Mouse (Mus musculus) E14TG2a.4 (cell line): ENCODE data around the gene Atp2b1.

Source experiments
- H3K27me3 ChIP-seq: 2 replicates; pipeline ENCODE4 v1.6.1; 2014; ENCODE audit warnings: low read length, control low read depth; ENCODE audit not compliant: insufficient read depth
- H3K36me3 ChIP-seq: 2 replicates; pipeline ENCODE4 v1.6.1; 2014; ENCODE audit warnings: low read length, control low read depth; ENCODE audit not compliant: insufficient read depth
- H3K4me1 ChIP-seq: replicated peaks from 2 replicates; pipeline ENCODE4 v1.6.1; 2014; ENCODE audit warnings: low read depth, low read length, control low read depth
- H3K4me3 ChIP-seq: replicated peaks from 2 replicates; pipeline ENCODE4 v1.5.1; 2014; ENCODE audit warnings: mild to moderate bottlenecking, low read length
- H3K9me3 ChIP-seq: 2 replicates; pipeline ENCODE4 v1.6.1; 2014; ENCODE audit warnings: low read length, control low read depth
- CTCF ChIP-seq: conservative IDR thresholded peaks from 2 replicates; pipeline ENCODE4 v1.5.1; 2014; ENCODE audit warnings: low read length
- NANOG ChIP-seq: IDR thresholded peaks from 2 replicates; pipeline ENCODE4 v1.6.1; 2014; ENCODE audit warnings: borderline replicate concordance, low read length, mixed read lengths
- POU5F1 ChIP-seq: IDR thresholded peaks from 2 replicates; pipeline ENCODE4 v1.6.1; 2014; ENCODE audit warnings: low read length, borderline replicate concordance

Gene Atp2b1

GRCm38 (mm10) chr10:98929444-98929843 is 15.2 kb downstream of the Atp2b1 start:
- H3K36me3 ChIP-seq: peaks cover 3% of the 10 kb centered on the region; the same call in 1 of the 2 replicates
- no peak overlapping the region for H3K4me3 ChIP-seq
- H3K27me3 ChIP-seq: no peaks in the 10 kb centered on the region
- H3K9me3 ChIP-seq: peaks cover 8% of the 10 kb centered on the region
- TF ChIP-seq CTCF (no peak), NANOG (no peak), POU5F1 (no peak)
- peaks cover 16% of the 10 kb centered on the region for H3K4me1 ChIP-seq

GRCm38 (mm10) chr10:98930143-98930542 is 15.9 kb downstream of the Atp2b1 start:
- Histone ChIP-seq H3K4me3 (no peak overlapping the region), H3K36me3 (peaks cover 5% of the 10 kb centered on the region; the same call in 1 of the 2 replicates), H3K4me1 (peaks cover 16% of the 10 kb centered on the region), H3K9me3 (peaks cover 8% of the 10 kb centered on the region), H3K27me3 (no peaks in the 10 kb centered on the region)
- no peak for TF ChIP-seq POU5F1
- TF ChIP-seq CTCF: no peak
- no peak for TF ChIP-seq NANOG

GRCm38 (mm10) chr10:98940137-98940536 is 25.9 kb downstream of the Atp2b1 start:
- no peaks in the 10 kb centered on the region for H3K36me3 ChIP-seq
- H3K4me1 ChIP-seq: 0 out of 2 replicates have a peak, but pooled peaks cover 7% of the 10 kb centered on the region
- no peaks in the 10 kb centered on the region for H3K9me3 ChIP-seq
- H3K27me3 ChIP-seq: no peaks in the 10 kb centered on the region
- TF ChIP-seq CTCF (no peak), NANOG (no peak), POU5F1 (no peak)
- H3K4me3 ChIP-seq: no peak overlapping the region

GRCm38 (mm10) chr10:98940799-98941198 is 26.6 kb downstream of the Atp2b1 start:
- H3K36me3 ChIP-seq: no peaks in the 10 kb centered on the region
- H3K4me3 ChIP-seq: no peak overlapping the region
- H3K4me1 ChIP-seq: 0 out of 2 replicates have a peak, but pooled peaks cover 7% of the 10 kb centered on the region
- no peaks in the 10 kb centered on the region for H3K9me3 ChIP-seq
- no peak for TF ChIP-seq NANOG
- TF ChIP-seq POU5F1: no peak
- TF ChIP-seq CTCF: no peak
- no peaks in the 10 kb centered on the region for H3K27me3 ChIP-seq

- no peak overlapping the region for H3K4me3 ChIP-seq
- 0 out of 2 replicates have a peak, but pooled peaks cover 7% of the 10 kb centered on the region for H3K4me1 ChIP-seq
- H3K9me3 ChIP-seq: no peaks in the 10 kb centered on the region
- H3K36me3 ChIP-seq: no peaks in the 10 kb centered on the region
- no peaks in the 10 kb centered on the region for H3K27me3 ChIP-seq
- TF ChIP-seq NANOG (no peak), POU5F1 (no peak), CTCF (no peak)
Observed at GRCm38 (mm10) chr10:98941991-98942390, 27.8 kb downstream of the Atp2b1 start.

GRCm38 (mm10) chr10:98942999-98943398 is 28.8 kb downstream of the Atp2b1 start:
- TF ChIP-seq NANOG (no peak), CTCF (no peak), POU5F1 (no peak)
- Histone ChIP-seq H3K9me3 (no peaks in the 10 kb centered on the region), H3K4me3 (no peak overlapping the region), H3K4me1 (0 out of 2 replicates have a peak, but pooled peaks cover 7% of the 10 kb centered on the region), H3K27me3 (no peaks in the 10 kb centered on the region), H3K36me3 (no peaks in the 10 kb centered on the region)

GRCm38 (mm10) chr10:98943894-98944293 is 29.7 kb downstream of the Atp2b1 start:
- Histone ChIP-seq H3K36me3 (no peaks in the 10 kb centered on the region), H3K4me1 (peaks cover 10% of the 10 kb centered on the region), H3K27me3 (no peaks in the 10 kb centered on the region), H3K9me3 (no peaks in the 10 kb centered on the region), H3K4me3 (no peak overlapping the region)
- TF ChIP-seq POU5F1: no peak
- TF ChIP-seq NANOG: no peak
- TF ChIP-seq CTCF: no peak

GRCm38 (mm10) chr10:98946031-98946791 is 32.0 kb downstream of the Atp2b1 start:
- Histone ChIP-seq H3K27me3 (no peaks in the 10 kb centered on the region), H3K9me3 (no peaks in the 10 kb centered on the region), H3K4me3 (no peak overlapping the region), H3K36me3 (no peaks in the 10 kb centered on the region), H3K4me1 (peaks cover 12% of the 10 kb centered on the region)
- TF ChIP-seq NANOG (no peak), CTCF (no peak), POU5F1 (no peak)
